Mouse (Mus musculus): Measurements from ENCODE around the gene Peak1.
A peak's percentile ranks its signal among the peaks of the same experiment; 100 is the strongest.

Gene Peak1

DNA sequence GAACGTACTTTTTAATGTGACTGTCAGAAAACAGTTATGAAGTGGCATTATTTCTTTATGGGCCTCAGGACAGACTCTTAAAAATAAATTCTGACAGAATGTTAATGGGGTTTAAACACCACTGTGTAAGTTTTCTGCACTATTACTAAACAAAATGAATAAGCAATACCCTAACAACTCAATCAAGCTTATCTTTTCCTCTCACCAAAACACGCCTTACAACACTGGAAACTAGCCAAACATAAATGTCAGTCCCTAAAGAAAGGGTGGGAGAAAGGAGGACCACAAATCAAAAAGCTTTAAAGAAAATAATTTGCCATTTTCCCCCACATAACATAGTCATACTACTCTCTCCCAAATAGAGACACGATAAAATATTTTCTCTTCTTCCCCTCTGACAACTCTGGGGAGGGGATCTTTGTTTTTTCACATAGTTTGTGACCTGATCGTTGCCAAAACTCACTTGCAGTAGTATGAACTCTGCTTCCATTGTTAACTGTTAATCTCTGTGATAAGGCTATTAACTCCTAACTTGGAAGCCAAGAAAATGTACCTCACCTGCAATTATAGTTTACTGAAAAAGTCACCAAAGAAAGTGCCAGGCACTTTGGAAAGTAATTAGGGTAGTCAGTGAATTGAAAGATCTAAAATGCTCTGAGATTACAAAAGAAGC lies 1.8 kb downstream of the Peak1 start:
- peak; percentile 24 for DNase-seq (ENCODE audit: low read depth, low spot score)

DNA sequence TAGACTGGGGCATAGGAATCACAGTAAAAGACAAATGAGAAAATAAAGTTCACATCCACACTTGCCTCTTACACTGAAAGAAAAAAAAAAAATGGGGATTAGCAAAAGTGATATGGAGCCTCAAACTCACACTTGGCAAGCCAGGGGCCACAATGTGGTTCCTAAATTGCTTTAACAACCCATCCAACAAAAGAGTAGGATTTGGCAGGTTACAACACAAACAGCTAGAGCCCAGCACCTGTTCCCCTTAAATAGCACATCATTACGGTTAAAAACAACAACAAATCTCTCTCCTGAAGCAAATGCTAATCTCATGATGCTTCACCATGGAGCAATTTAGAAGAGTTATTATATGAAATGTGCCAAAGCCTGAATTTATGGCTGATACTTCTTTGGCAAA lies 2.5 kb downstream of the Peak1 start:
- peak; percentile 19 for DNase-seq (ENCODE audit: low read depth, low spot score)

DNA sequence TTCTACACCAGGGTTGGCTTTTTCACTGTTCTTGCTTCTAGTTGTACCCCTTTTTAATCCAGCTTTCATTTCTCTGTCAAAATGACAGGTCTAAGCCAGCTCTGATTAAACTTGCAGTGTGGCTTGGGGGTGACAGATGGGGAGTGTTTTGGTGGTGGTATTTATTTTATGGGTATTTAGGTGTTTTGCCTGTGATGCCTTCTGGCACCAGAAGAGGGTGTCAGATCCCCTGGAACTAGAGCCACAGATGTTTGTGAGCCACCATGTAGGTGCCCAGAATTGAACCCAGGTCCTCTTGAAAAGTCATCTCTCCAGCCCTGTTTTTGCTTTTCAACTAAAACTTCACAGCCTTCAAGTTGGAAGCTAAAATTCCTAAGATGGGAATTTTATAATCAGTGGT lies 3.5 kb downstream of the Peak1 start:
- DNase-seq (ENCODE audit: low read depth, low spot score) = peak; percentile 40

DNA sequence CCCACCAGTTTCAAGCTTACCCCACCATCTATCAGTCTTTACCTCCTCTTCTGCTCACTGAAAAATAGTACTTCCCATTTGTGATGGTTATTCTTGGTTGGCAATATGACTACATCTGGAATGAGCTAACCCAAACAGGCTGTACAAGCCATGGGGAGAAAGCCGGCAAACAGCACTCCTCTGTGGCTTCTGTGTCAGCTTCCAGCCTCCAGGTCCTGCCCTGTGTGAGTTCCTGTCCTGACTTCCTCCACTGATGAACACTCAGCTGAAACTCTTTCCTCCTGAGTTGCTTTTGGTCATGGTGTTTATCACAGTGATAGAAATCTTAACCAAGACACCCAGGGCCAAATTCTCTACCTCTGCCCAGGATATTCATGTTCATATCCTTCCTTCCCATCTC lies 5.2 kb downstream of the Peak1 start:
- no peak for DNase-seq (ENCODE audit: low read depth, low spot score)

DNA sequence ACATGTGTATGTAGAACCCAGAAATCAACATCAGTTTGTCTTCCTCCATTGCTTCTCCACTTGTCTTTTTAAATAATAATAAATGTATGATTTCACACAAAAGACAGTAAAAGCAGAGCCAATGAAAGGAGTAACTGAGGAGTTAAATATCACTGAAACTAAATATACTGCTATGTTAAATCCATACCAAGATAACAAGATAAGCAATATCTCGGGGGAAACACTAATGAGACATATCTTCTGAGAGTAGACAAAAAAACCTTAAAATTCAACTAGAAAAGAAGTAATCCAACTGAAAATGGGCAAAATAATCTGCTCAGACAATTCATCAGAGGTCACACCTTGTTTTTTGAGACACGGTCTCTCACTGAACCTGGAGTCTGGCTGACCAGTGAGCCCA lies 7.9 kb downstream of the Peak1 start:
- DNase-seq (ENCODE audit: low read depth, low spot score) = no peak

DNA sequence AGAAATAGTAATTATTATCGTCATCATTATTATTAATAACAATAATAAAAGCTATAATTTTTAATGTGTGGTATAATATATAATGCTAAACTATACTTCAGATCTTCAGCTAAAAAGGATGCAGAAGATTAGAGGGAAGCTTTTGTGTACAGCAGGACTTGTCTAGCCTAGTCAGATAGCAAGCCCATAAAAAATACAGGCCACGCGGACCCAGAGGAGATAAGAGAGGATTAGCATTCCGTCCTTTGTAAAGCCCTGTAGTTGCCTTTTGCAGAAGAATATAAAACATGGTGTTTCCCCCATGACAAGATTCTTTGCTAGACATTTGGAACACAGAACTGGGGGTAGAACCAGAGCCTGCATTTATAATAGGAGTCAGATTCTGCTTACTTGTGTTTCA lies 13.2 kb downstream of the Peak1 start:
- no peak for DNase-seq (ENCODE audit: low read depth, low spot score)

DNA sequence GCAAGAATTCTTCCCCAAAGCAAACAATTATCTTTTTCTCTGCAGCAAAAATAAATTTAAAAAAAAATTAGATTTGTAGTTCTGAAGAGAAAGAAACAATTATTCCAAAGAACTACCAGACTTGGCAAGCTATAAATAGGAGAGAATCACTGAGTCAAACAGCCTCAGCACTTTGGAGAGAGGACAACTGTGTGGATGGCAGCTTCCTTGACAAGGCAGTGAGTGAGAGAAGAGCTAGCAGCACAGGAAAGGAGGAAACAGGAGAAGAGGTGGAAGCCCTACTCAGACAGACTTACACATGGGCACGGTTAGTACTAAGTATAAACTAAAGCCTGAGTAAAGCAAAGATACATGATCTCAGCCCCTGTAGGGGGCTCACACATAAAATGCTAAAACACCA lies 21.6 kb downstream of the Peak1 start:
- DNase-seq (ENCODE audit: low read depth, low spot score) = no peak

DNA sequence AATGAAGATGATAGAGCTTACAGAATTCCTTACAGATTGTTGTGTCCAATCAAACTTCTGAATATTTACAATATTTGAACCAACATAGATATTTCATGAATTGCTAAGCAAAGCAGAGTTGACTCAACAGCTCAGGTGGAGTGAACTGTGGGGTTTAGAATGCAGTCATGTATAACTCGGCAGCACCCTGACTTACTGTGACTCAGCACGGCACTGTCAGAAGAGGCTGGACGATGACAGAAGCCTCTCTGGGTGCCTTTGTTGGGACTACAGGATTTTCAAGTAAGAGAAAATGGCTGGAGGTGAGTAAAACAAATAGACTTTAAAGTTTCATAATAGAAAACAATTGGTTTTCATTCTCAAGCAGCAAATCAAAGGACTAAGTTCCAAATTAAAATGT lies 25.0 kb downstream of the Peak1 start:
- no peak for DNase-seq (ENCODE audit: low read depth, low spot score)

DNA sequence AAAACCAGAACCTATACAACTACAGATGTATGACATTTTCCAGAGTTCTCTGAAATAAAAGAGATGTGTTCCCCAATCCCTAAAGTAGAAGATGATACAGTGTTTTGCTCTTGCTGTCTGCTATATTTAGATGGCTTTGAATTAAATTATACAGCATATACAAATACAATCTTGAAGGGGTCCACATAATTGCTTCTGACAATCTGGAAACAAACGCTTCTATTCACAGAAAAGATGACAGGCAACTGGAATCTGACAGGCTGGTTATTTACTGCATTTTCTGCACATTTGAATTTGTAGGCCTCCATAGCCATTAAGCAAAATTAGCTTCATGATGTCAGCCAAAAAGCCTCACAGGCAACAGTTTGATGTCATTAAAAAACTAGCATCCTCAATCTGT lies 35.1 kb downstream of the Peak1 start:
- DNase-seq (ENCODE audit: low read depth, low spot score) = no peak

DNA sequence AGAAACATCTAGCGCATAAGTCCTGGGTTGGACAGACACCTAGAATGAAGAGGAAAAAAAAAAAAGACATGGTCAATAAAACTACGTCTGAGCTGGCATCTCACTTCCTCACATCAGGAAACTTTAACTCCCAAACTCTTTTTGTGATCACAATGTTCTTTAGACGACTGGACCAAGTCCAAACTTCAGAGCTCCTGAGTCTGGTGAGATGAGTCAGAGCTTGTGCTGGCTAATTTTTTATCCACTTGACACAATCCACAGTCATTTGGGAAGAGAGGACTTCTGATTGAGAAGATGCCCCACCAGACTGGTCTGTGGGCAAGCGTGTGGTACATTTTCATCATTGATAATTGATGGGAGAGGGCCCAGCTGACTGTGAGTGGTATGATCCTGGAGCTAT lies 43.5 kb downstream of the Peak1 start:
- no peak for DNase-seq (ENCODE audit: low read depth, low spot score)

DNA sequence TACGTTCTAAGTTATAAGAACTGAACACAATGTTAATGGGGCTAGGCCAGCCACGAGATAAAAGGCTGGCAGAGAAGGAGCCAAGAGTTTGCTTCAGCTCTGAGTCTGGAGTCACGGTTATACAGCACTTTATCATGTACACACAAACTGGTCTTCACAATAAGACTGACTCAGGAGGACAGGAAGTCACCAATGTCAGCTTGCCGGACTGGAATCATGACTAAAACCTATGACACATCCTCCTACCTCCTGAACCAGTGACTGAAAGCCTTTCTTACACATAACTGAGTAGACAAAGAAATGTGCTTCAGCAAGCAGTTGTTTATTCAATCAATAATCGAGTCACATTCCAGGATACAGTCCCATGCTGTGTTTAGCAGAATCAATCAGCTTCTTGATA lies 47.2 kb downstream of the Peak1 start:
- DNase-seq (ENCODE audit: low read depth, low spot score) = no peak

DNA sequence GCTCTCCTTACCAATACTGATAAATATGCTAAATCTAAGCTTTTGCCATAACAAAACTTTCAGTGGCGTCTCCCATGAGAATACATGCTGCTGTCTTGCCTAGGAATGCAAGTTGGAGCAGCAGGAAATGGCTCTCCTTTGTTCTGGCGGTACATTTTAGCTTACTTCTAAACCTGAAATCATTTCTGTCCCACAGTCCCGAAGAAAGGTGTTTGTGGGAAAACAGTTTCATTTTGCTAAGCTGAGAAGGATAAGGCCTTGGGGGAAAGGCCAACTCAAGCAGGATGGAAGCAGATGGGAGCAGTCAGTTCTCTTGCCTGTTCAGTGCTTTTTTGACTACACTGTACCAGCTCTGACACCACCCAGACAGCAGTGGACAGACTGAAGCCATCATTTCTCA lies 49.1 kb downstream of the Peak1 start:
- DNase-seq (ENCODE audit: low read depth, low spot score) = no peak

DNA sequence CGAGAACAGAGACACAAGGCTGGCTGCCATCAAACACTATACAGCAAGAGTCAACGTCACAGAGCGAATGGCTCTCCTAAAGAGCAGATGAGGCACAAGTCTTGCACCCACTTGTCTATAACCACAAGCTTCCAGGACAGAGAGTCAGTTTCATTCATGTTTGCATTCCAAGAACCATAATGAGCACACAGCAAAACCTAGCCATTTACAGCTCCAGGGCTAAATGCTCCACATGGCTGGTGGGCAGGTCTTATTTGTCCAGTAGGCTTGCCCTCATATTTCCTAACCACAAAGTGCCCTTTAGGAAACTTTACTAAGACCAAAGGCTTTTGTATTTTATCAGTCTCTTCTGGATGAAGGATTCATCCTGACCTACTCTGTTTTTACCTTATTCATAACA lies 54.6 kb downstream of the Peak1 start:
- DNase-seq (ENCODE audit: low read depth, low spot score) = no peak

DNA sequence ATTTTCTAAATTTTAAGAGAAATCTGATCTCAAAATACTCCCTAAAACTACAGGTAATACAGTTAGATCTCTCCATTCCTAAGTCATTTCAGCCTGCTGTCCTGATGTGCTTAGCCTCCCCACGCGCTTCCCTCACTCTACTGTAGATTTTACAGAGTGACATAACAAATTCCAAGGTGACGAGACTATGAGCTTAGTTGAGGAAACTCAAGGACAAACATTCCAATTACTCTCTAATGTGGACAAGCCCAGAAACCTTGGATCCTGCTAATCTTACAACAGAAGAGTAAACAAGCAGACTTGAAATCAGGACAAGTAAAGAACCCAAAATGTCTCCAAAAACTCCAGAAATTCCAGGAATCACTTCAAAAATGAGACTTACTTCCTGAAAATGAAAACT lies 58.6 kb downstream of the Peak1 start:
- no peak for DNase-seq (ENCODE audit: low read depth, low spot score)

DNA sequence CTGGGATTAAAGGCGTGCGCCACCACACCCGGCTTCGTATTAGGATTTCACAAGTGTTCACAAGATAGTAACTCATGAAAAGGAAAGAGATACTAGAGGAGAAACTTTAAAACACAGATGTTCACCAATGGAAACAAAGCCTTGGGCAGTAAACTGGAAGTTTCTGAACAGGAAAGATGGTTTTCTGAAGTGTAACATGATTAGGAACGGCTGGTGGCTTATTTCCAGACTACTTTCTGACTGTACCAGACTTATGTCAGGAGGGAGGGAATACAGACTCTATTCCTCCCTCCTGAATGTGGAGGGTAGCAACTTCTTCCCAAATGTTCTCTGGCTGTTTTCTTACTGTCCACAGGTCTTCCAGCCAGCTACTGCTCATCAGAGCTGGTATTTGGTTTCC lies 62.7 kb downstream of the Peak1 start:
- no peak for DNase-seq (ENCODE audit: low read depth, low spot score)

DNA sequence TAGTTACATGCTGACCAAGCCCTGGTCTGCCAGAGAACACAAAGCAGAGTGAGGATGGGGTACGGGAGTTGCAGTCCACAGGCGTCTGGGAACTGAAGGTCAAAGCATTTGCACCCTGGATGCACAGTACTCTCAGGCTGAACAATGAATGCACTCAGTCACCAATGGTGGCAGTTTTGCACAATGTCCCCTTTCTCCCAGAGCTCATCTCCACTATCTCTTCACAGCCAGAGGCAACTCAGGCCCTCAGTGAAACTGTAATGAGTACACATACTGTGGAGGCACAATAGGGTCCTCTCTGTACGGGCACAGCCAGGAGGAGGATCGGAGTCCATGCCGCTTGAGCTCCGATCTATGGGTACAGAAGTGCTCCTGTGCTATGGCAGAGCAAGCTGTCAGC lies 71.5 kb downstream of the Peak1 start:
- DNase-seq (ENCODE audit: low read depth, low spot score) = no peak

DNA sequence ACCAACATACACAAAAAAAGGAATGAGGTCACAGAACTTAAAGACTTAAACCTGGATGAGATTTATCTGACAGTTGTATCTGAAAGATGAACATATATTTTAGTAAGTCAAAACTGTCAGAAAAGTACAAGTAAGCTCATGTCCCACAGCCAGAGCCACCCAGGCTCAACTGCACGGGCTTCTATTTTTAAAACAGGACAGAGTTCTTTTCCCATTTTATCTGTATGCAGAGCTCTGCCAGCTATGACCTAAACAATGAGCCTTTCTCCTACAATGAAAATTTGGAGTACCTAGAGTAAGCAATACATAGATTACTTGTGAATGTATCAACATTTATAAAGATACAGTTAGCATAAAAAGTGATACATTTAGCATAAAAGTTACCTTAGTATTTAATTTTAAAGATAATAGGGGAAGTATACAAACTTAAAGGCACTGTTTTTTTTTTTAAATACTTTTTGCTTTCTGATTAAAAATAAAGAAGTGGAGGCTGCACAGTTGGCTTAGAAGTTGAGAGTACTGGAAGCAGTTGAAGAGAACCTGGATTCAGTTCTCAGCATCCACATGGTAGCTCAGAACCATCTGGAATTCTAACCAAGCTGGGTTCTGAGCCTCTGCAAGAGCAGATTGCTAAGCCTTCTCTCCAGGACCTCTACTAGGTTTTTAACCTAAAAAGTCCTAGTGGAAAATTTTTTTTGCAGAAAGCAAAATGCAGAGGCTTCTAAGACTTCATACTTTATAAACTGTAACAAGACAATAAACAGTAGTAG lies 78.3 kb downstream of the Peak1 start:
- no peak for DNase-seq (ENCODE audit: low read depth, low spot score)

DNA sequence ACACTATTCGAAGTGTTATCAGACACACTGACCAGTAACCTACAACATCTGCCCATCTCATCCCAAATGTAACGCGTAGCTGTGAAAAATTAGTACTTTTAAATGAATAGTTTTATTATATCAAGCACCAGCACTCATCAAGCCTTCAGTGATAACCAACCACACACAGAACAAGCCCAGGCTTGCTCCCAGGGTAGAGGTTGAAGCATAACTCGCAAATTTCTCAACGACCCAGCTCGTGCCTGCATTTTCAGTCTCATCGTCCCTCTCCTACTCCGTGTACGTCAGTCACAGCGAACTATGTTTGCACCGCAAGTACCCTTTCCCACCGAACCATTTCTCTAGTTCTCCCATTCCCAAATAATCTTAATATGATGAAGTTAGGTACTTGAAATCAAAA lies 83.5 kb downstream of the Peak1 start:
- DNase-seq (ENCODE audit: low read depth, low spot score) = no peak

DNA sequence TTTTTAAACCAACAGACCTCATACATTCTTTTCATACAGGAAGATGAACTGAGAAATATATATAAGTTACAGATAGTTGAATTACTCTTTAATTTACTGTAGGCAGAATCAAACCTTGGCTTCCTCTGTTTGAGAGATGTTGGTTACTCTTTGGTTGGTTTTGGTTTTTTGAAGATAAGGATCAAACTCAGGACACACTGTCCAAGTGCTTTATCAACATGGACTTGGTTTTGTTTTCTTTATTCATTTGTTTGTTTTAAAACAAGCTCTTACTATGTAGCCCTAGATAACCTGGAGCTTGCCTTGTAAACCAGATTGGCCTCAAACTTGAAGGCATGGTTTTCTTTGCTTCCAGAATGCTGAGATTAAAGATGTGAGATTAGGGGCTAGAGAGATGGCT lies 85.1 kb downstream of the Peak1 start:
- no peak for DNase-seq (ENCODE audit: low read depth, low spot score)

DNA sequence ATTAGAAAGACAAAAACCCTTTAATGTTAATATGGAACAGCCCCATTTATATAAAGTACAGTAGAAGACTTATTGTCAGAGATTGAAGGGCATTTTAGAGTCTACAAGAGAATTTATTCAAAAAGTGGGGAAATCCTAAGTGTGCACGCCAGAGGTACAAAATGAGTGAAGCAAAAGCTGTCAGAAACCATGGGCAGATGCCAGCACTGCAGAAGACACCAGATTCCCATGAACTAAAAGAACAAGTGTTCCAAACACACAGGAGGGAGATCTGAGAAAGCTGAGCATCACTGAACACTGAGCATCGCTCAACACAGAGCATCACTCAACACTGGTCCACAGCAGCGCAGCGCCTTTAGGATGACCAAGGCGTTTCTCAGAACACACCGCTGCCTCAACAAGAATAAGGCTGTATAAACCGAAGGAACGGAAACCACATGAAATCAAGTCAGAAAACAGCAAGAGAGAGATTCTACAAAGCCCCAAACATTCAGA lies 91.3 kb downstream of the Peak1 start:
- DNase-seq (ENCODE audit: low read depth, low spot score) = no peak

DNA sequence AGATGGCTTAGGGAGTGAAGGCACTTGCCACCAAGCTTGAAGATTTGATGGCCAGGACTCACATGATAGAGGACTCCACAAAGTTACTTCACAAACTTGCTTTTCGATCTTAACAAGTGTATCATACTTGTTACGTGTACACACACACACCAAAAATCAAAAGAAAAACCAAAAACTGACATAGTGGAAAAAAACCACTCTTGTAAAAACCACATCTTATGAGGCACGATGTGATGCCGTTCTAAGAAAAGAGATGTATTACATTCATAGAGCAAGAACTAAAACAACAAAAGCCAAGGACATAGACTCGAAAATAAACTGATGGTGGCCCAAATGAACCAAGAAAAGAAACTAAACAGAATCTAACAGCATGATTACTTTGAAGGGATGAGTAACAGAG lies 92.1 kb downstream of the Peak1 start:
- no peak for DNase-seq (ENCODE audit: low read depth, low spot score)

DNA sequence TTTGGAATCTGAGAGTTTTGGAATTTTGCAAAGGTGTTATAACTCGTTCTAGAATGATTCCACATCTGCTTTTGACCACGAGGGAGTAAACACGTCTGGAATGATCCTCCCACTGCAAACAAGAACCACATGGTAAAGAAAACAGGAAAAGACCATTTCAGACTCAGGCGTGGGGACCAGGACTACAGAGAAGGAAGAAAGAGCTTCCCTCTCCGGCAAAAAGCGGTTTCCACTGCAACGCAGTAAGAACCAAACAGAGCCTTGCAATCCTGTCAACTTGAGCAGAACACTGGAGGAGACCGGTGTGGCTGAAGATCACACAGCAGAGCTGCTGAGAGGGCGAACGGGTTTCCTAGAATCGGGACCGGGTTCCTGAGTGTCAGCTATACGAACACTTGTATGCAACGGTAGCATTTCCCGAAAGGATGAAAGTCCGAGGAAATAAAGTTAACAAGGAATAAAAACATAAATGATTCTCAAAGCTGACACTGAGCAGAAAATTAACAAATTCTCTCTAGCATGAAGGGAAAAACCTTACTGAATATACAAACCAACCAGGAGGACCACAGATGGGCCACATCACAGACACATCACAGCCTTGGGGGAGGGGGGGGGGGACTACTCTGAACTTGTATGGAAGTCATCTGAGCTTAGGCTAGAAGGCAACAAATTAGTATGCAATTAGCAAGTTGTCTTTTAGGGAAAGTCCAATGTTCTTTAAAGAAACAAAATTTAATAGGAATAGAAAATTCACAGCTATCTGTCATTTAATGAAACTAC lies 93.1 kb downstream of the Peak1 start:
- no peak for DNase-seq (ENCODE audit: low read depth, low spot score)

DNA sequence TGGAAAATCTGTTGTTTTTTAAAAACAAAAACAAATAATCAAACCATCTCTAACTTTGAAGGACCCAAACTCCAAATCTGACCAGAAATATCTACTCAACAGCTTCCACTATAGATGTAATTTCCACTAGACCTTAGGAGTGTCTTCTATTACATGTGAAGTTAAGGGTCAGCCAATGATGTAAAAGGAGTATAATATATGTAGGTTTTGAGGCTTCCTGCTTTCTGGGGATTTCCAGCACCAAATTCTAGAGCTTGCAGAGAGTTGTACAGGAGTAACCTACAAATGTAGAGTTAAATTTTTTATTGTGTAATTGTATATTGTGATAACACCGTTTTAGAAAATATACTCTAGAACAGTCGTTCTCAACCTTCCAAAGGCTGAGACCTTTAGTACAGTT lies 96.6 kb downstream of the Peak1 start:
- DNase-seq (ENCODE audit: low read depth, low spot score) = no peak

All from A20 (cell line).